20 mouse cellular contexts compared by ENCODE assay signal in genomic region chr6:85508602-85509001, GRCm38 (mm10). TPM values are rescaled to one million over a fixed set of nuclear protein-coding genes. Genes with fewer than 3 reads are reported as not detected.
"Had no signal": no experiment of that assay in that cellular context is flagged by ENCODE, and none has a peak within 500 bp of the region (broad histone marks: within the 10 kb centered on the region; RNA-seq: fewer than 3 reads in every experiment).

No protein-coding gene starts in this region.

- ATAC-seq: hindbrain, postnatal 0 days; intestine, embryonic 16.5 days had no signal

- DNase-seq: gastrocnemius, adult 2 months; gastrocnemius, postnatal 10 days; gastrocnemius, postnatal 25 days; heart, adult 18-20 months; heart, postnatal 10 days; kidney, adult 11 months; kidney, adult 8-10 months; kidney, postnatal 10 days; kidney, postnatal 25 days; kidney, postnatal 4 days; layer of hippocampus, adult 9-11 months; liver; liver, embryonic 13.5 days had no signal

RNA-seq across cellular contexts. Expression of gene Egr4, which starts 4.8 kb away (rescaled TPM):
- total RNA-seq: gastrocnemius, adult 2 months; gastrocnemius, postnatal 10 days; gastrocnemius, postnatal 25 days; gastrocnemius, postnatal 4 days; granulocyte monocyte progenitor cell, adult 5-6 weeks; heart, adult 18-20 months; heart, adult 8-10 months; heart, postnatal 10 days; heart, postnatal 25 days had no signal

RNA-seq across cellular contexts. Expression of gene Fbxo41, which starts 5.8 kb away (rescaled TPM):
- total RNA-seq: gastrocnemius, postnatal 25 days; granulocyte monocyte progenitor cell, adult 5-6 weeks; heart, adult 18-20 months; heart, postnatal 10 days; heart, postnatal 25 days; hematopoietic stem cell, adult 5-6 weeks had no signal
